Mouse (Mus musculus) heart, embryonic 16.5 days (tissue): Measurements from ENCODE around the gene Cabp4. TPM values are rescaled to one million over a fixed set of nuclear protein-coding genes. Genes with fewer than 3 reads are reported as not detected.
A peak's percentile ranks its signal among the peaks of the same experiment; 100 is the strongest.

Source experiments
- ATAC-seq: fragments of 200-750 bp; cut with Nextera tagmentation; replicated peaks from 2 replicates; pipeline ENCODE4 v1.8.0; 2017; ENCODE audit warnings: moderate number of reproducible peaks; ENCODE audit not compliant: insufficient read depth, low FRiP score; ENCODE audit errors: extremely low read depth
- H3K27ac ChIP-seq: fragments of 300-500 bp; sonication (generic); 2 replicates; pipeline ENCODE4 v1.5.1; 2014; ENCODE audit warnings: mild to moderate bottlenecking, low read length, control low read depth, moderate library complexity
- H3K27me3 ChIP-seq: fragments of 300-500 bp; sonication (generic); 2 replicates; pipeline ENCODE4 v1.6.1; 2014; ENCODE audit warnings: low read length, mixed read lengths; ENCODE audit not compliant: control insufficient read depth, insufficient read depth
- H3K36me3 ChIP-seq: fragments of 300-500 bp; sonication (generic); 2 replicates; pipeline ENCODE4 v1.6.1; 2014; ENCODE audit not compliant: control insufficient read depth, insufficient read depth
- H3K4me1 ChIP-seq: fragments of 300-500 bp; sonication (generic); 2 replicates; pipeline ENCODE4 v1.6.1; 2014; ENCODE audit warnings: low read length, mixed read lengths; ENCODE audit not compliant: control insufficient read depth, insufficient read depth
- H3K4me2 ChIP-seq: fragments of 300-500 bp; sonication (generic); 2 replicates; pipeline ENCODE4 v1.6.1; 2014; ENCODE audit warnings: low read depth, mild to moderate bottlenecking, control low read depth, low read length
- H3K4me3 ChIP-seq: fragments of 300-500 bp; sonication (generic); 2 replicates; pipeline ENCODE4 v1.5.1; 2014; ENCODE audit warnings: mild to moderate bottlenecking, control low read depth, low read length
- H3K9ac ChIP-seq: fragments of 300-500 bp; sonication (generic); 2 replicates; pipeline ENCODE4 v1.6.1; 2014; ENCODE audit warnings: low read length, control low read depth
- H3K9me3 ChIP-seq: fragments of 300-500 bp; sonication (generic); replicated peaks from 2 replicates; pipeline ENCODE4 v1.6.1; 2016; ENCODE audit warnings: low read length; ENCODE audit not compliant: control insufficient read depth
- WGBS: fragments of 180-500 bp; shearing (Covaris S2); extraction: QIAGEN DNeasy Blood & Tissue Kit; methylation state at CpG from one replicate; pipeline ENCODE4 v1.1.7; 2014; 5-methylcytosine and 5-hydroxymethylcytosine counted together
- polyA plus RNA-seq: library from polyadenylated mRNA; unstranded; fragments of >200 nt; fragmentation: Nextera tagmentation; extraction: Ambion mirVana; gene quantifications from 2 replicates; pipeline ENCODE4 v1.2.1, GENCODE M21; 2015

Gene Cabp4
- polyA plus RNA-seq, 1 experiment from 2014 or later = not detected

GRCm38 (mm10) chr19:4091383-4091782 is 52.5 kb downstream of the Cabp4 start:
- H3K9me3 ChIP-seq = no peaks in the 10 kb centered on the region
- H3K27ac ChIP-seq = no peak overlapping the region
- H3K4me3 ChIP-seq = no peak overlapping the region
- 32% methylated on average over 2 of the region's 2 CpGs for WGBS
- H3K27me3 ChIP-seq = peaks cover 3% of the 10 kb centered on the region; the same call in 1 of the 2 replicates
- no peak overlapping the region for H3K9ac ChIP-seq
- no peak for ATAC-seq
- peaks cover 11% of the 10 kb centered on the region for H3K4me1 ChIP-seq
- no peak overlapping the region for H3K4me2 ChIP-seq
- no peaks in the 10 kb centered on the region for H3K36me3 ChIP-seq

DNA sequence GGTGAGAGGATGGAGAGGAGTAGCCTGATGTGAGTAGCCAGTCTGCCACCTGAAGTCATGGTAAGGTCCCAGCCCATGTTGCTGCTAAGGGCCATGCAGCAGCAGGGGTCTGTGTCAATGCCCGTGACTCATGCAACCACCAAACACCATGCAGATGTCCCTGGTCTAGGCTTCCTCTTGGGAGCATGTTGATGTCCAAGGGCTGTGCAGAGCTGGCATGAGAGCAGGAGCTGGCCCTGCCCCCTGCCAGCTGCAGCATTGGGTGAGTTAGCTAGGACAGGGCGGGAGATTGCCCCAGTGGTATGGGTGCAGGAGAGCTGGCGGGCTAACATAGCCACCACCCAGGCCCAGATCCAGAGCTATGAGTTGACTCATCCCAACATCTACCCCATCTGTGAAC is 53.4 kb downstream of the Cabp4 start:
- H3K4me2 ChIP-seq = no peak overlapping the region
- H3K27ac ChIP-seq = no peak overlapping the region
- no peak overlapping the region for H3K9ac ChIP-seq
- 90% methylated on average over 3 of the region's 3 CpGs for WGBS
- no peaks in the 10 kb centered on the region for H3K9me3 ChIP-seq
- H3K27me3 ChIP-seq = peaks cover 3% of the 10 kb centered on the region; the same call in 1 of the 2 replicates
- peaks cover 9% of the 10 kb centered on the region for H3K4me1 ChIP-seq
- H3K36me3 ChIP-seq = no peaks in the 10 kb centered on the region
- no peak overlapping the region for H3K4me3 ChIP-seq
- ATAC-seq = no peak

DNA sequence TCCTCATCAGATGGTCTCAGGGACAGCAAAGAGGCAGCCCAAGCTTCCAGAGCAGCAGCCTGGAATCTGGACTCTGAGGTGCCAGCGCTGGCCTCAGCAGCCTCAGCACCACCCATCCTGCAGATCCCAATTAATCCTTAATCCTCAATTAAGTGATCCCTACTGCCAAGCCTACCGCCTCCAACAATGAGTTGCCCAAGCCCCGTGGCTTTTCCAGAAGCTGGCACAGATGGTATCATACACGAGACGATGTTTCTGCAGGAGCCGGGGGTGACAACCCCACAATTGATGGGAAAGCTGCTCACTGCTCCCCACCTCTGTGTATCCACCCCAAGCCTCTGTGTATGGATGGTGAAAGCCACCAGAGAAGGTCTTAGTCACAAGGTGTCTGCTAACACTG is 54.7 kb downstream of the Cabp4 start:
- Histone ChIP-seq H3K4me2 (no peak overlapping the region), H3K27me3 (peaks cover 3% of the 10 kb centered on the region; the same call in 1 of the 2 replicates), H3K27ac (no peak overlapping the region), H3K36me3 (no peaks in the 10 kb centered on the region), H3K9ac (no peak overlapping the region), H3K4me1 (peaks cover 9% of the 10 kb centered on the region), H3K4me3 (no peak overlapping the region), H3K9me3 (no peaks in the 10 kb centered on the region)
- no peak for ATAC-seq
- WGBS = 76% methylated on average over 6 of the region's 6 CpGs

- H3K4me3 ChIP-seq = no peak overlapping the region
- H3K9ac ChIP-seq = no peak overlapping the region
- no peak overlapping the region for H3K27ac ChIP-seq
- no peak for ATAC-seq
- H3K4me2 ChIP-seq = no peak overlapping the region
- no peaks in the 10 kb centered on the region for H3K9me3 ChIP-seq
- no peaks in the 10 kb centered on the region for H3K36me3 ChIP-seq
- H3K4me1 ChIP-seq = peaks cover 9% of the 10 kb centered on the region
- 34% methylated on average over 5 of the region's 5 CpGs for WGBS
- peaks cover 3% of the 10 kb centered on the region; the same call in 1 of the 2 replicates for H3K27me3 ChIP-seq
Observed at GRCm38 (mm10) chr19:4088146-4088545, 55.7 kb downstream of the Cabp4 start.

- WGBS = 42% methylated on average over 5 of the region's 5 CpGs
- no peaks in the 10 kb centered on the region for H3K36me3 ChIP-seq
- no peak overlapping the region for H3K9ac ChIP-seq
- peaks cover 3% of the 10 kb centered on the region; the same call in 1 of the 2 replicates for H3K27me3 ChIP-seq
- H3K9me3 ChIP-seq = no peaks in the 10 kb centered on the region
- peak overlapping the region; percentile 54 for H3K27ac ChIP-seq
- peaks cover 9% of the 10 kb centered on the region for H3K4me1 ChIP-seq
- ATAC-seq = peak; percentile 79
- H3K4me2 ChIP-seq = no peak overlapping the region
- no peak overlapping the region for H3K4me3 ChIP-seq
Observed at GRCm38 (mm10) chr19:4087090-4087489, 56.7 kb downstream of the Cabp4 start.

GRCm38 (mm10) chr19:4086156-4086555 is 57.7 kb downstream of the Cabp4 start:
- 88% methylated on average over 15 of the region's 15 CpGs for WGBS
- Histone ChIP-seq H3K4me1 (peaks cover 9% of the 10 kb centered on the region), H3K9ac (no peak overlapping the region), H3K27me3 (peaks cover 3% of the 10 kb centered on the region; the same call in 1 of the 2 replicates), H3K27ac (no peak overlapping the region), H3K9me3 (no peaks in the 10 kb centered on the region), H3K4me3 (no peak overlapping the region), H3K36me3 (no peaks in the 10 kb centered on the region), H3K4me2 (no peak overlapping the region)
- no peak for ATAC-seq

Other genes with a start within 250 kb of the Cabp4 start
- gene Tcirg1, start 236.9 kb downstream of the Cabp4 start, polyA plus RNA-seq = 31.0 and 32.3 TPM in 2 replicates
- 466 and 487 TPM in 2 replicates for gene Ndufs8, start 231.3 kb downstream of the Cabp4 start, polyA plus RNA-seq
- 2.6 and 3.7 TPM in 2 replicates for gene Aldh3b1, start 214.2 kb downstream of the Cabp4 start, polyA plus RNA-seq
- gene Unc93b1, start 208.8 kb downstream of the Cabp4 start, polyA plus RNA-seq = 19.8 TPM in 2 replicates
- not detected in 2 replicates for gene Aldh3b3, start 185.4 kb downstream of the Cabp4 start, polyA plus RNA-seq
- gene Aldh3b2, start 171.7 kb downstream of the Cabp4 start, polyA plus RNA-seq = 0.21 and 0.47 TPM in 2 replicates
- 13.0 and 13.3 TPM in 2 replicates for gene Acy3, start 157.5 kb downstream of the Cabp4 start, polyA plus RNA-seq
- gene Tbx10, start 151.3 kb downstream of the Cabp4 start, polyA plus RNA-seq = not detected in 2 replicates
- gene Nudt8, start 143.5 kb downstream of the Cabp4 start, polyA plus RNA-seq = 67.8 and 75.1 TPM in 2 replicates
- 6.2 TPM in 2 replicates for gene Gm49405, start 143.4 kb downstream of the Cabp4 start, polyA plus RNA-seq
- 84.9 and 90.6 TPM in 2 replicates for gene Doc2g, start 140.7 kb downstream of the Cabp4 start, polyA plus RNA-seq
- 618 and 661 TPM in 2 replicates for gene Ndufv1, start 131.2 kb downstream of the Cabp4 start, polyA plus RNA-seq
- 378 and 420 TPM in 2 replicates for gene Gstp1, start 106.0 kb downstream of the Cabp4 start, polyA plus RNA-seq
- 8.0 and 18.4 TPM in 2 replicates for gene Gstp2, start 98.0 kb downstream of the Cabp4 start, polyA plus RNA-seq
- gene Gstp3, start 84.5 kb downstream of the Cabp4 start, polyA plus RNA-seq = 0.51 and 0.80 TPM in 2 replicates
- not detected in 2 replicates for gene Cabp2, start 62.5 kb downstream of the Cabp4 start, polyA plus RNA-seq
- 86.0 and 86.2 TPM in 2 replicates for gene Cdk2ap2, start 46.9 kb downstream of the Cabp4 start, polyA plus RNA-seq
- 27.7 and 29.4 TPM in 2 replicates for gene Pitpnm1, start 44.0 kb downstream of the Cabp4 start, polyA plus RNA-seq
- 87.5 and 88.6 TPM in 2 replicates for gene Aip, start 18.2 kb downstream of the Cabp4 start, polyA plus RNA-seq
- not detected in 2 replicates for gene Gpr152, start 4.2 kb downstream of the Cabp4 start, polyA plus RNA-seq
- 133 and 134 TPM in 2 replicates for gene Coro1b, start 4.6 kb upstream of the Cabp4 start, polyA plus RNA-seq
- gene Ptprcap, start 9.6 kb upstream of the Cabp4 start, polyA plus RNA-seq = 25.3 and 71.1 TPM in 2 replicates
- gene Rps6kb2, start 19.3 kb upstream of the Cabp4 start, polyA plus RNA-seq = 47.4 and 48.7 TPM in 2 replicates
- 15.9 and 17.5 TPM in 2 replicates for gene Carns1, start 31.4 kb upstream of the Cabp4 start, polyA plus RNA-seq
- gene Tbc1d10c, start 47.3 kb upstream of the Cabp4 start, polyA plus RNA-seq = 10.8 and 26.5 TPM in 2 replicates
- gene Ppp1ca, start 48.0 kb upstream of the Cabp4 start, polyA plus RNA-seq = 813 and 866 TPM in 2 replicates
- gene Rad9a, start 57.6 kb upstream of the Cabp4 start, polyA plus RNA-seq = 19.9 and 21.1 TPM in 2 replicates
- 1.5 and 1.7 TPM in 2 replicates for gene Clcf1, start 70.2 kb upstream of the Cabp4 start, polyA plus RNA-seq
- gene AC109138.7, start 70.3 kb upstream of the Cabp4 start, polyA plus RNA-seq = not detected in 2 replicates
- gene Pold4, start 87.9 kb upstream of the Cabp4 start, polyA plus RNA-seq = 22.6 and 24.9 TPM in 2 replicates
- gene Ssh3, start 125.1 kb upstream of the Cabp4 start, polyA plus RNA-seq = 8.3 and 11.6 TPM in 2 replicates
- 1.4 and 2.4 TPM in 2 replicates for gene Ankrd13d, start 139.1 kb upstream of the Cabp4 start, polyA plus RNA-seq
- 11.8 and 15.5 TPM in 2 replicates for gene Grk2, start 162.2 kb upstream of the Cabp4 start, polyA plus RNA-seq